Mouse (Mus musculus): ENCODE results near the gene Tmem38b.

Gene Tmem38b

DNA sequence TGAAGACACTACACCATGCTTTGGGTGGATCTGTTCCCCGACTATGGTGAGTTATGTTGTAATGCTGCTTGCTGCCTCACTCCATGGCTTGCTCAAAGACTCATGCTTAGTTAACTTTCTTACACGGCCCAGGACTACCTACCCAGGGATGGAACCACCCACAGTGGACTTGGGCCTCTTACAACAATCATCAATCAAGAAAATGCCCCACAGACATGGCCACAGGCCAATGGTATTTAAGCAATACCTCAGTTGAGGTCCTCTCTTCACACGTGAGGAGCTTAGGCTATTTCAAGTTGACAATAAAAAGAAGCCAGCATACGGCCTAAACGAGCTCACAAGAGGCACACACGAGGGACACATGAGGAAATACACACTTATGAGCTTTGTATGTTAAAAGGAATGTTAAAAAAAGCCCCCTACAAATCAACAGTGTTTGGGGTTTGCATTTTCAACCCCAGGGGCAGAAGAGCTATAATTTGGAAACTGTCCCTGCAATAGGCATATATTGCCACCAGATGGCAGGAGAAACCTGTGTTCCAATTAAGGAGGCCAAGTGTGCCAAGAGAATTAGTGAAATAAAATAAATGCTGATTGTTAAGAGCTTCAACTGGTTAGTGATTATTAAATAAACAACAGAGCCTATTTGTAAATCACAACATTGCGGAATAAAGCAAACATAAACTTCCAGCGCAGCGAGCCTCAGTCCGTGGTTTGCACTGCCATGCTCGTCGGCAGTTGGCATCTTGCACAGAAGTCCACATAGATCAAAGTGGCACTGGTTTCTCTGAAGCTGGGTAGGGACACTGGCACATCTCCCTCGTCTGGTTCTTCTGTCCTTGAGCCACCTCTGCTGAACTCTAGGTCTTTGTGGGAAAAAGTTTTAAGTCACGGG lies 58.8 kb downstream of the Tmem38b start:
- H3K9me3 ChIP-seq (ENCODE audit: low read length) = no peaks in the 10 kb centered on the region
- H3K4me1 ChIP-seq (replicated peaks; ENCODE audit: low read depth, low read length) = peaks cover 23% of the 10 kb centered on the region
- TF ChIP-seq CTCF (conservative IDR thresholded peaks at IDR 0.05; ENCODE audit: low read length) = peak; percentile 83
- no peak for TF ChIP-seq POU5F1 (IDR thresholded peaks at IDR 0.05; ENCODE audit: borderline replicate concordance, low read length)
- no peak for TF ChIP-seq NANOG (IDR thresholded peaks at IDR 0.05; ENCODE audit: borderline replicate concordance, low read length)

DNA sequence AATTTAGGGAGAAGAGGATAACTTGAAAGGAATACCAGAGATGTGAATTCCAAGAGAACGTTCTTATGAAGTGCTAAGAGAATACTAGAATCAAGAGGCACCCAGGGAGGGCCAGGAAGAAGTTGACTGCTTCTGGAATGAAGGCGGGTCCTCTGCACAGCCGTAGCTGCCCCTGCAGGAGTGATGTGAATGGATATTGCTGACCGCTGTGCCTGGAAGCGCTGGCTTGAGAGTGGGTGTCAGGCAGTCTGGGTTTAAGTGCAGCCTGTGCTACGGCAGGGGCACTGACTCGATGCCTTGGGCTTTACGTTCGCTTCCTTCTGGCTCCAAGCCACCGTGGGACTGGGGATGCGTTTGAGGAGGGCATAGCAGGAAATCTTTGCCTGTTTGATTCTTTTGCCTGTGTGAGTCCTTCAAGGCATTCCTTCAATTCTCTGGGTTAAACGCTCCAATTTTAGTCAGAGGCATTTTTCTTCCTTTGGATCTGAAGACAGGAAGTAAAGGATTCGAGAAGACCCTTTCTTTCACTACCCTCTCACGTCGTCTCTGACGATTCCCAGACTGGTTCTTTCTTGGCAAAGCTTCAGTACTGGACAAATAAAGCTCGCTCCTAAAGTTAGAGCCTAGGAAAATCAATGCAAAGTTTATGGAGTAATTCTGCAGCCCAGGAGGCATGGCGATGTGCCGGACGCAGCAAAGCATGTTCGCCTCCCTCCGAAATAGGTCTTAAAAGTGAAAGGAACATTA lies 60.7 kb downstream of the Tmem38b start:
- 0 out of 2 replicates have a peak overlapping the region, but pooled peaks have one; percentile 14 for H3K4me3 ChIP-seq (replicated peaks; ENCODE audit: low read length)
- H3K9me3 ChIP-seq (ENCODE audit: low read length) = no peaks in the 10 kb centered on the region
- H3K4me1 ChIP-seq (replicated peaks; ENCODE audit: low read depth, low read length) = peaks cover 23% of the 10 kb centered on the region
- peaks cover 10% of the 10 kb centered on the region; the same call in 1 of the 2 replicates for H3K27me3 ChIP-seq (ENCODE audit: insufficient read depth, low read length)
- H3K36me3 ChIP-seq (ENCODE audit: insufficient read depth, low read length) = no peaks in the 10 kb centered on the region
- TF ChIP-seq NANOG (IDR thresholded peaks at IDR 0.05; ENCODE audit: borderline replicate concordance, low read length) = no peak
- TF ChIP-seq POU5F1 (IDR thresholded peaks at IDR 0.05; ENCODE audit: borderline replicate concordance, low read length) = no peak
- TF ChIP-seq CTCF (conservative IDR thresholded peaks at IDR 0.05; ENCODE audit: low read length) = no peak

More for the DNA sequence above, 58.8 kb downstream of the Tmem38b start:
- Histone ChIP-seq H3K27me3 (ENCODE audit: insufficient read depth, low read length) (peaks cover 13% of the 10 kb centered on the region), H3K36me3 (ENCODE audit: insufficient read depth, low read length) (no peaks in the 10 kb centered on the region), H3K4me3 (replicated peaks; ENCODE audit: low read length) (no peak overlapping the region)

DNA sequence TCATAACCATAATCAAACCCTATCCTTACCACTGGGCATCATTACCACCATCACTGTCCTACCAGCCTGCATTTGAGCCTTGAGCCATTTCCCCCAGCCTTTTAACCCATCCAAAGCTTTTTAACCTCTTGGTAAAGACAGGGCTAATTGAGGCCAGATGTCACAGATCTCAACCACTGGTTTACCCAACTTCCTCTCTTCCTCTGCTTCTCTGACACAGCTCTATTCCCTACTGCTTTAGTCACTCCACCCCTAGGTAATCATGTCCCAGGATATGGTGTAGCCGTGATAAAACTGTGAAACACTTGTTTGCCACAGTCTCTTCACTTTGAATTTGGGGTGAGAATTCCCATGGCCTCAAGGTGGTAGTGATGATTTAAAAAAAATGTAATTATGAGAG lies 69.5 kb downstream of the Tmem38b start:
- Histone ChIP-seq H3K4me1 (replicated peaks; ENCODE audit: low read depth, low read length) (peaks cover 25% of the 10 kb centered on the region), H3K9me3 (ENCODE audit: low read length) (no peaks in the 10 kb centered on the region), H3K4me3 (replicated peaks; ENCODE audit: low read length) (no peak overlapping the region), H3K27me3 (ENCODE audit: insufficient read depth, low read length) (no peaks in the 10 kb centered on the region), H3K36me3 (ENCODE audit: insufficient read depth, low read length) (no peaks in the 10 kb centered on the region)
- TF ChIP-seq CTCF (conservative IDR thresholded peaks at IDR 0.05; ENCODE audit: low read length) (no peak), NANOG (IDR thresholded peaks at IDR 0.05; ENCODE audit: borderline replicate concordance, low read length) (no peak), POU5F1 (IDR thresholded peaks at IDR 0.05; ENCODE audit: borderline replicate concordance, low read length) (no peak)

DNA sequence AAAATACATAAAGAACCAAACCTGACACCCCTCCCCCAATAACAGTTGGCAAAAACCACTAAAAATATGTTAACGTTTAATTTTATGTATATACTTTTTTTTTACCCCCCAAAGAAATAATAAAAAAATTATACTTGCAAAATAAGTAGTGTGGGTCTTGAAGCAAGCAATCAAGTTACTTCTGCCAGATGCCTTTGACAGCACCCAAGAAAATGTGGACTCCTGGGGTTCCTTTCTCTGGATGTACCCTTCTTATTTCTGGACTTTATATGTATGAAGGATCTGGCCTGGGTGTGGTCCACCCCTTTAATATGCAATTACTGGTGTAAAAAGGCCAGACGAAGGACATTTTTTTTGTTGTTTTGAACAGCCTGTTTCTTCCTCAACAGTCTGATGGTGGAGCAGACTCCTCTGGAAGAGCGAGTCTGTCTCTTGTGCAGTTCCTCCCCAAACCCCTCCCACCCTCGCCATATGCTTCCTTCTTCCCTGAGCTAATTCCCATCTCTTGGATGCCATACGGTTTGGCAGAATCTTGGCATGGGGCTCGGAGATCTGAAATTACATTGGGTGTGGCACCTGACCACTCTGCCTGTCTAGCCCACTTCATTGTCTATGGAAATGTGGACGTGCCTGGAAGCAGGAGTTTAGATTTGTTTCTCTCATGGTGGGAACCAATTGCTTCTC lies 70.4 kb downstream of the Tmem38b start:
- Histone ChIP-seq H3K9me3 (ENCODE audit: low read length) (no peaks in the 10 kb centered on the region), H3K27me3 (ENCODE audit: insufficient read depth, low read length) (no peaks in the 10 kb centered on the region), H3K36me3 (ENCODE audit: insufficient read depth, low read length) (no peaks in the 10 kb centered on the region), H3K4me1 (replicated peaks; ENCODE audit: low read depth, low read length) (peaks cover 25% of the 10 kb centered on the region), H3K4me3 (replicated peaks; ENCODE audit: low read length) (no peak overlapping the region)
- TF ChIP-seq NANOG (IDR thresholded peaks at IDR 0.05; ENCODE audit: borderline replicate concordance, low read length) = no peak
- no peak for TF ChIP-seq POU5F1 (IDR thresholded peaks at IDR 0.05; ENCODE audit: borderline replicate concordance, low read length)

DNA sequence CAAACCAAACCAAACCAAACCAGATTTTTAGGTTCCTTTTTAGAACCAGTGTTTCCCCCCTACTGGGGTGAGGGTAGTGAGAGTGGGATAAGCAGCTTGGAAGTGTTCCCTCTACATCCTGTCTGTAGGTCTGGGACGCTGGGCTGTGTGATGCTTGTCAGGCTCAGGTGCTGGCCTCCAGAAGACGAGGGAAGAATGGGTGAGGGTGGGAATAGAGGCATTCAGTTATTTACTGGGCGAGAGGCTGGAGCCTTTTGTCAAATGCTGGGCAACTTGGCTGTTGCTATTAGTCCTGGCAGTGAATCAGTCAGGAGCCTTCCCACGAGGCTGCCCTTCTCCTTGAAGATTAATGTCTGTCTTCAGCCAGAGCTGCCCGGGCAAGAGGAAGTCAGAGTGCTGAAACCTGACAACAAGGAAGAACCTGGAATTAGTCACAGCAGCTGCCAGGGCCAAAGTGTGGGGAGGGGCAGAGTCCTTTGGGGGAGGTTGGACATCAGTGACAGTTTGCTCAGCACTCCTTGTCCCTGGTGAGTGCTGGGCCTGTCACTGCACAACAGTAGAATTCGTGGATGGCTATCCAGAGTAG lies 74.6 kb downstream of the Tmem38b start:
- Histone ChIP-seq H3K27me3 (ENCODE audit: insufficient read depth, low read length) (no peaks in the 10 kb centered on the region), H3K4me1 (replicated peaks; ENCODE audit: low read depth, low read length) (peaks cover 26% of the 10 kb centered on the region), H3K9me3 (ENCODE audit: low read length) (no peaks in the 10 kb centered on the region), H3K4me3 (replicated peaks; ENCODE audit: low read length) (no peak overlapping the region), H3K36me3 (ENCODE audit: insufficient read depth, low read length) (no peaks in the 10 kb centered on the region)
- TF ChIP-seq CTCF (conservative IDR thresholded peaks at IDR 0.05; ENCODE audit: low read length) (no peak), NANOG (IDR thresholded peaks at IDR 0.05; ENCODE audit: borderline replicate concordance, low read length) (no peak), POU5F1 (IDR thresholded peaks at IDR 0.05; ENCODE audit: borderline replicate concordance, low read length) (no peak)

DNA sequence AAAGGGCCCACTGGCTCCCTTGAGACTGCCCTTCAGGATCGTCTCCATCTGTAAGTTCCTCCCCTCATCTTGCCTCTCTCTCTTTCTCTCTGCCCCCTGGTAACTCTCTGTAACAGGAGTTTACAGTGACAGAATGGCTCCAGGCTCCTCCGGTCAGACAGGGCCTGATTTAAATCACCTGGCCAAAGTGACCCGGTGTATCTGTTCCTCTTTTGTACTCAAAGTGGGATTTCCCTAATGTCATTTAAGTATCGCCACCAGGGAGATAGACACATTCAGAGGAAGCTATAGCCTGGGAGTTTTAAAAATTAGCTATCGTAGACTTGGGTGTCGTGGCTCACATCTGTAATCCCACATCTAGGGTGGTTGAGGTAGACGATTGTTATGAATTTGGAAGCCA lies 78.5 kb downstream of the Tmem38b start:
- no peaks in the 10 kb centered on the region for H3K9me3 ChIP-seq (ENCODE audit: low read length)
- H3K27me3 ChIP-seq (ENCODE audit: insufficient read depth, low read length) = no peaks in the 10 kb centered on the region
- no peaks in the 10 kb centered on the region for H3K36me3 ChIP-seq (ENCODE audit: insufficient read depth, low read length)
- no peak overlapping the region for H3K4me3 ChIP-seq (replicated peaks; ENCODE audit: low read length)
- TF ChIP-seq POU5F1 (IDR thresholded peaks at IDR 0.05; ENCODE audit: borderline replicate concordance, low read length) (no peak), NANOG (IDR thresholded peaks at IDR 0.05; ENCODE audit: borderline replicate concordance, low read length) (no peak), CTCF (conservative IDR thresholded peaks at IDR 0.05; ENCODE audit: low read length) (no peak)
- H3K4me1 ChIP-seq (replicated peaks; ENCODE audit: low read depth, low read length) = peaks cover 13% of the 10 kb centered on the region

DNA sequence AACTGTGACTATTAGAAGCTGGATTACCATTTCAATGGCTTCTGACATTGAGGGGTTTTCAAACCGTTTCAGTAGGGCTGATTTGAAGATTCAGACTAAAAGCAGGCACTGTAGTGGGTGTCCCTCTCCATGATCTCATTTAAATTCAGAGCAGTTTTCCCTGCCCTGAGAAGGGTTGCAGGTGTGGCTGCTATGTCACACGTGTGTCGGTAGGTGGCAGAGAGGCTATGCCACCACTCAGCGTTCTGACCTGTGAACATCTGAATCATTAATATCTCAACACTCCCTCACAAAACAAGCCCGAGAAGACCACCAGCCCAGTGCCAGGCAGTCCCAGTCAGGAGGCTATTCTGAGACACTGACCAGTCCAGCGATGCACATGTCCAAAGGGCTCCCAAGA lies 79.7 kb downstream of the Tmem38b start:
- no peak overlapping the region for H3K4me3 ChIP-seq (replicated peaks; ENCODE audit: low read length)
- H3K27me3 ChIP-seq (ENCODE audit: insufficient read depth, low read length) = no peaks in the 10 kb centered on the region
- no peaks in the 10 kb centered on the region for H3K36me3 ChIP-seq (ENCODE audit: insufficient read depth, low read length)
- H3K9me3 ChIP-seq (ENCODE audit: low read length) = no peaks in the 10 kb centered on the region
- peaks cover 7% of the 10 kb centered on the region for H3K4me1 ChIP-seq (replicated peaks; ENCODE audit: low read depth, low read length)
- no peak for TF ChIP-seq POU5F1 (IDR thresholded peaks at IDR 0.05; ENCODE audit: borderline replicate concordance, low read length)
- TF ChIP-seq CTCF (conservative IDR thresholded peaks at IDR 0.05; ENCODE audit: low read length) = peak; percentile 46

DNA sequence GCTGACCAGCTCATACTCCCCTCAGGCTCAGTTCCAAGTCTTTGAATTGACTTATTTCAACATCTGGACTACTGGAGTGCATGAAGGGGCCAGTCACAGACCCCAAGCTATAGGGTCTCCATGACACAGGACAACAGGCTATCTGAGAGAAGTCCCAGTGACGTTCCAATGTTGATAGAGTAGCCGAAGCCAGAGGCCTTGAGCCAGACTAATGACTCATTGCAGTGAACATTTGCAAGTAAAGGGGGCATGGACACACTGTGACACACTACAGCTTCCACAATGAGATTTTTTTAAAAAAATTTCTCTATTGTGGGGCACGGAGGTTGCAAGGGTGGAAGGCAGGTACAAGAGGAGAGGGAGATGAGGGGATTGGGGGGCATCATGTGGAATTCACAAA lies 81.2 kb downstream of the Tmem38b start:
- Histone ChIP-seq H3K27me3 (ENCODE audit: insufficient read depth, low read length) (no peaks in the 10 kb centered on the region), H3K4me1 (replicated peaks; ENCODE audit: low read depth, low read length) (peaks cover 7% of the 10 kb centered on the region), H3K9me3 (ENCODE audit: low read length) (no peaks in the 10 kb centered on the region), H3K4me3 (replicated peaks; ENCODE audit: low read length) (no peak overlapping the region), H3K36me3 (ENCODE audit: insufficient read depth, low read length) (no peaks in the 10 kb centered on the region)
- no peak for TF ChIP-seq CTCF (conservative IDR thresholded peaks at IDR 0.05; ENCODE audit: low read length)
- TF ChIP-seq POU5F1 (IDR thresholded peaks at IDR 0.05; ENCODE audit: borderline replicate concordance, low read length) = no peak
- no peak for TF ChIP-seq NANOG (IDR thresholded peaks at IDR 0.05; ENCODE audit: borderline replicate concordance, low read length)

Measured in E14TG2a.4 (cell line).